Mouse (Mus musculus): ENCODE results near the gene Gm13271.
"Not testable (repeated sequence)": the region's sequence is repeated elsewhere in the genome, so short reads cannot be mapped to it uniquely, and the experiment has no call there.

Gm13271 gene

DNA sequence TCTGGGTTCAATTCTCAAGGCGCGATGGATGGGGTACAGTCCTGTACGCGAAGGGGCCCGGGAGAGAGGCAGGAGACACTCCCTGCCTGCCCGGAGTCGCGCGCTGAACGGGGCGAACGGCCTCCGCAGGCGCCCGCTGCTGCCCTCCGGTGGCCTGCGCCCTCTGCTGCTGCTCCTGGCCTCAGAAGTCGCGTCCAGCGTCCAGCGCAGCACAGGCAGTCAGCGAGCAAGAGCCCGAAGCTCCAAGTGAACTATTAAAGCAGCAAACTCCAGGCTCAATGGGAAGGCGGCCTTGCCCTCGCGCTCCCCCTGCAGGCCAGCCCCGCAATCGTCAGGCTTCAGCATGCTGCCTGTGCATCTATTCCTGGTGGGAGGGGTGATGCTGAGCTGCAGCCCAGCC is 5.8 kb downstream of the Gm13271 start:
- DNase-seq (ENCODE audit: low read depth, low spot score) = peak; percentile 38

GRCm38 (mm10) chr4:88761776-88762175 is 7.1 kb downstream of the Gm13271 start:
- not testable (repeated sequence) for DNase-seq (ENCODE audit: low read depth, low spot score)

- not testable (repeated sequence) for DNase-seq (ENCODE audit: low read depth, low spot score)
Observed at GRCm38 (mm10) chr4:88762341-88762740, 7.7 kb downstream of the Gm13271 start.

GRCm38 (mm10) chr4:88763384-88764018 is 8.8 kb downstream of the Gm13271 start:
- peak; percentile 16 for DNase-seq (ENCODE audit: low read depth, low spot score)

- DNase-seq (ENCODE audit: low read depth, low spot score) = not testable (repeated sequence)
Observed at GRCm38 (mm10) chr4:88773534-88773933, 18.9 kb downstream of the Gm13271 start, which contains the start of gene Gm13290. Gene Gm13290, plus strand, starts transcription at chr4:88773834.

- DNase-seq (ENCODE audit: low read depth, low spot score) = not testable (repeated sequence)
Observed at GRCm38 (mm10) chr4:88776622-88777021, 22.0 kb downstream of the Gm13271 start, which contains the start of gene Gm13289. Gene Gm13289, plus strand, starts transcription at chr4:88776922.

GRCm38 (mm10) chr4:88779550-88779949 is 24.9 kb downstream of the Gm13271 start, which contains the start of gene Gm13272:
Gene Gm13272, plus strand, starts transcription at chr4:88779850.
- DNase-seq (ENCODE audit: low read depth, low spot score) = not testable (repeated sequence)

- DNase-seq (ENCODE audit: low read depth, low spot score) = not testable (repeated sequence)
Observed at GRCm38 (mm10) chr4:88780320-88780719, 25.7 kb downstream of the Gm13271 start.

GRCm38 (mm10) chr4:88781831-88782230 is 27.2 kb downstream of the Gm13271 start, which contains the start of gene Ifnz:
Gene Ifnz, plus strand, starts transcription at chr4:88782131.
- DNase-seq (ENCODE audit: low read depth, low spot score) = not testable (repeated sequence)

GRCm38 (mm10) chr4:88782335-88782734 is 27.7 kb downstream of the Gm13271 start:
- not testable (repeated sequence) for DNase-seq (ENCODE audit: low read depth, low spot score)

DNA sequence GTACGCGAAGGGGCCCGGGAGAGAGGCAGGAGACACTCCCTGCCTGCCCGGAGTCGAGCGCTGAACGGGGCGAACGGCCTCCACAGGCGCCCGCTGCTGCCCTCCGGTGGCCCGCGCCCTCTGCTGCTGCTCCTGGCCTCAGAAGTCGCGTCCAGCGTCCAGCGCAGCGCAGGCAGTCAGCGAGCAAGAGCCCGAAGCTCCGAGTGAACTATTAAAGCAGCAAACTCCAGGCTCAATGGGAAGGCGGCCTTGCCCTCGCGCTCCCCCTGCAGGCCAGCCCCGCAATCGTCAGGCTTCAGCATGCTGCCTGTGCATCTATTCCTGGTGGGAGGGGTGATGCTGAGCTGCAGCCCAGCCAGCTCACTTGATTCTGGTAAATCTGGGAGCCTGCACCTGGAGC is 30.7 kb downstream of the Gm13271 start, which contains the start of gene Gm13276:
TSS of gene Gm13276 (plus strand) at position 301 of the 400 bp plus-strand sequence.
- not testable (repeated sequence) for DNase-seq (ENCODE audit: low read depth, low spot score)

DNA sequence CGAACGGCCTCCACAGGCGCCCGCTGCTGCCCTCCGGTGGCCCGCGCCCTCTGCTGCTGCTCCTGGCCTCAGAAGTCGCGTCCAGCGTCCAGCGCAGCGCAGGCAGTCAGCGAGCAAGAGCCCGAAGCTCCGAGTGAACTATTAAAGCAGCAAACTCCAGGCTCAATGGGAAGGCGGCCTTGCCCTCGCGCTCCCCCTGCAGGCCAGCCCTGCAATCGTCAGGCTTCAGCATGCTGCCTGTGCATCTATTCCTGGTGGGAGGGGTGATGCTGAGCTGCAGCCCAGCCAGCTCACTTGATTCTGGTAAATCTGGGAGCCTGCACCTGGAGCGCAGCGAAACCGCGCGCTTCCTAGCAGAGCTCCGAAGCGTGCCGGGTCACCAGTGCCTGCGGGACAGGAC is 33.7 kb downstream of the Gm13271 start, which contains the start of gene Gm13277:
TSS of gene Gm13277 (plus strand) at position 231 of the 400 bp plus-strand sequence.
- DNase-seq (ENCODE audit: low read depth, low spot score) = not testable (repeated sequence)

- DNase-seq (ENCODE audit: low read depth, low spot score) = not testable (repeated sequence)
Observed at GRCm38 (mm10) chr4:88791250-88791649, 36.6 kb downstream of the Gm13271 start, which contains the start of gene Gm13278. Gene Gm13278, plus strand, starts transcription at chr4:88791550.

DNA sequence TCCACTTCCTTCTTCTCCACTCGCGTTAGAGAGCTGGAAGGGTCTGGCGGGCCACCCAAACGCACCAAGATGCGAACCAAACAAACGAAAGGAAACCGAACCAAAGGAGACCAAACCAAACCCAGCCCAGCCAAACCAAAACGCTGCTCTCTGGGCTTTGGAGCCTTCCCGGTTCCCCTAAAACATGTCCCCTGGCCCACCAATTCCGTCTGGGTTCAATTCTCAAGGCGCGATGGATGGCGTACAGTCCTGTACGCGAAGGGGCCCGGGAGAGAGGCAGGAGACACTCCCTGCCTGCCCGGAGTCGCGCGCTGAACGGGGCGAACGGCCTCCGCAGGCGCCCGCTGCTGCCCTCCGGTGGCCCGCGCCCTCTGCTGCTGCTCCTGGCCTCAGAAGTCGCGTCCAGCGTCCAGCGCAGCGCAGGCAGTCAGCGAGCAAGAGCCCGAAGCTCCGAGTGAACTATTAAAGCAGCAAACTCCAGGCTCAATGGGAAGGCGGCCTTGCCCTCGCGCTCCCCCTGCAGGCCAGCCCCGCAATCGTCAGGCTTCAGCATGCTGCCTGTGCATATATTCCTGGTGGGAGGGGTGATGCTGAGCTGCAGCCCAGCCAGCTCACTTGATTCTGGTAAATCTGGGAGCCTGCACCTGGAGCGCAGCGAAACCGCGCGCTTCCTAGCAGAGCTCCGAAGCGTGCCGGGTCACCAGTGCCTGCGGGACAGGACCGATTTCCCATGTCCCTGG is 39.4 kb downstream of the Gm13271 start, which contains the start of gene Gm13275:
TSS of gene Gm13275 (plus strand) at position 552 of the 740 bp plus-strand sequence.
- not testable (repeated sequence) for DNase-seq (ENCODE audit: low read depth, low spot score)

GRCm38 (mm10) chr4:88797097-88797496 is 42.4 kb downstream of the Gm13271 start, which contains the start of gene Gm13279:
Gene Gm13279, plus strand, starts transcription at chr4:88797397.
- not testable (repeated sequence) for DNase-seq (ENCODE audit: low read depth, low spot score)

DNA sequence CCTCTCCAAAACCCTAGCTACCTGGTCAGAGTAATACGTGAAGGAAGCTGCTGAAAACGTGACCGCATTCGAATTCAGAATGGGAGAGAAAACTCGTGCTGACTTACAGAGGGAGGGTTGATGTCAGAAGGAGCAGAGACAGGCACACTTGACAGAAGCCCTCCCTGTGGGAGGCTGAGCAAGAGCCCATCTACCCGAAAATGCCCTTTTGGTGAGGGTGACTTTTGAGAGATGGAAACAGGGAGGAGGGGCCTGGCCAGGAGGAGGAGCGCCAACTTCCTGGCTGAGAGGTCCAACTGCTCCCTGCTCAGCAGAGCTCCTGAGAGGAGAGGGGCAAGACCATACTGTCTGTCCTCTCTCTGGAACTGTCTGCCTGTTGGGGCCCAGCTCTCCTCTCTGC is 44.7 kb downstream of the Gm13271 start, which contains the start of gene Gm13285:
TSS of gene Gm13285 (plus strand) at position 301 of the 400 bp plus-strand sequence.
- DNase-seq (ENCODE audit: low read depth, low spot score) = not testable (repeated sequence)

- not testable (repeated sequence) for DNase-seq (ENCODE audit: low read depth, low spot score)
Observed at GRCm38 (mm10) chr4:88802954-88803353, 48.3 kb downstream of the Gm13271 start, which contains the start of gene Gm13287. Gene Gm13287, plus strand, starts transcription at chr4:88803254.
